Mouse (Mus musculus) ZHBTc4 (cell line): ENCODE data around the gene P4ha2.

Experiments
- DNase-seq: peaks from one replicate; pipeline ENCODE4 v3.0.0-alpha.2; 2011; ENCODE audit warnings: low read depth, low spot score

P4ha2 gene

DNA sequence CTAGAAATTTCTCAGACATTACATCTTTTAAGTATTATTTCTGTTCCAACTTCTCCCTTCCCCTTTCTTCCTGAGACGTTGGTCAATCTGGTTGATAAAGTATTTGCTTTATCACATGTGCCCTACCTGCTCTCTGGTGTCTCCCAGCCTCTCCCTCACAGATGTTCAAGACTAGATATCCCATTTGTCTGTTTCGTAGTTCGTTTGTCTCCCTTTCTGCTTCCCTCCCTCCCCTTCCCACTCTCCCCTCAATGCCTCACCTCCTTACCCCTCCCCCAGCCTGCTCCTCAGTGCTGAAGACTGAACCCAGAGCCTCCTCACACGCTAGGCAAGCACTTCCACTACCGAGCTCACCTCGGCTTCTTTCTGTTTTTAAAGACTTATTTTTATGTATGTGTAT, 35.0 kb downstream of the P4ha2 start:
- no peak for DNase-seq

DNA sequence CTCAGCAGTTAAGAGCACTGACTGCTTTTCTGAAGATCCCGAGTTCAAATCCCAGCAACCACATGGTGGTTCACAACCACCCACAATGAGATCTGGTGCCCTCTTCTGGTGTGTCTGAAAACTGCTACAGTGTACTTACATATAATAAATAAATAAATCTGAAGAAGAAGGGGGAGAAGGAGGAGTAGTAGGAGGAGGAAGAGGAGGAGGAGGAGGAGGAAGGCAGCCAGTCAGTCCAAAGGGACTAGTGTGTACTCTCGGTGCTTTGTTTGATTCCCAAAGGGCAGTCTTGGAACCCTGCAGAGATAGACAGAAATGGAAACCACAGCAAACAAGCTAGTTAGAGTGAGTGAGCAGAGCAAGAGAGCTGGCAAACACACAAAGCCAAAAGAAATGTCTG, 40.3 kb downstream of the P4ha2 start:
- peak; percentile 98 for DNase-seq

GRCm38 (mm10) chr11:54141200-54141971, 41.5 kb downstream of the P4ha2 start:
- DNase-seq, result peak; percentile 65

DNA sequence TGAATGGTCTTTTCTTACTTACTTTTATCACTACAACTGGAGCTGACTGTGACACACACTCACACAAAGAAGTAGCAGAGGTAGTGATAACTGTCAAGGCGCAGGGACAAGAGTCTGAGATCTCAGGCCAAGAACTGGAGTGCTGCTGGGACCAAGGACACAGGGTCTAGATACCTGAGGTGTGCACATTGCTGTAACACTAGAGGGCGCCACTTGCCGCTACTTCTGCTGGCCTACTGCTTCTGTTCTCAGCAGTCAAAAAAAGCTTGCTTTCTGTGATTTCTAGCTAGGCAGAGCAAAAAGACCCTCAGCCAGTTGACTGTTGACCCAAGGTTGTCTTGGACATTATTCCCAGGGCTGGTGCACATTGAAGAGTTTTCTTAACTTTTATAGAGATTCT, 45.0 kb downstream of the P4ha2 start:
- peak; percentile 75 for DNase-seq

GRCm38 (mm10) chr11:54145990-54146389, 46.1 kb downstream of the P4ha2 start:
- no peak for DNase-seq

GRCm38 (mm10) chr11:54149791-54150465, 50.0 kb downstream of the P4ha2 start:
- no peak for DNase-seq

DNA sequence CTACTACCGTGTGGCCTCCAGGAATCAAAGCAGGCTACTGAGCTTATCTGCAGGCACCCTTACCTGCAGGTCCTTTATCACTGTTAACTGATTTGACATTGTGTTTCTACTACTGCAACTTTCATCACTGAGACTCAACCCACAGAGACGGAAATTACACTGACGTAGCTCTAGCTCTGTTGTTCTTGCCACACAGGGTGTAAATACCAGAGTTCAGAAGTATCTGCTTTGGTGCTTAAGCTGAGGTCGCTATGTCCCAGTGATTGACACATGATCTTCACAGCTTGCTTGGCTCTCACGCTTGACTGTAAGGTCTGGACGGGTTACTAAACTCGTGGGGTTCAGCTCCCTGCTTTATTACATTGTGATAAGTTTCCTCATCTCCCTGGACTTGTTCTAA, 51.2 kb downstream of the P4ha2 start:
- DNase-seq, result no peak

- DNase-seq, result no peak
Observed at GRCm38 (mm10) chr11:54152957-54153356, 53.1 kb downstream of the P4ha2 start.

DNA sequence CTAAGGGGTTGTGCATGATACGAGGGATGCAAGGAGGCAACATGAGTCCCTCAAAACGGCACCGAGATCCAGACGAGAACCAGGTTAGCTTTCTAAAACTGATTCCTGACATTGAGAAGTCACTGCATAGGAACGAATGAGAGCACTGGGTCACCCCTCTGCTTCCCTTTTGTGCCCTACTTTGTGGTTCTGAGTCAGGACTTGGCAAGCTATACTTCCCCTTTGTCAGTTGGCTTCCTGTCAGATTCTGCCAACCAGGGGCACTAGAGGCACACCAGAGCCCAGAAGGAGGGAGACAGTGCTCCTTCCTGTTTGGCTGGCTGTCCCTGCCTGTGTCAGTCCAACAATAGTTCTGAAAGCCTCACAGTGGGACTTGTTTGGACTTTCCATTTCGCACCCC, 56.0 kb downstream of the P4ha2 start:
- no peak for DNase-seq

DNA sequence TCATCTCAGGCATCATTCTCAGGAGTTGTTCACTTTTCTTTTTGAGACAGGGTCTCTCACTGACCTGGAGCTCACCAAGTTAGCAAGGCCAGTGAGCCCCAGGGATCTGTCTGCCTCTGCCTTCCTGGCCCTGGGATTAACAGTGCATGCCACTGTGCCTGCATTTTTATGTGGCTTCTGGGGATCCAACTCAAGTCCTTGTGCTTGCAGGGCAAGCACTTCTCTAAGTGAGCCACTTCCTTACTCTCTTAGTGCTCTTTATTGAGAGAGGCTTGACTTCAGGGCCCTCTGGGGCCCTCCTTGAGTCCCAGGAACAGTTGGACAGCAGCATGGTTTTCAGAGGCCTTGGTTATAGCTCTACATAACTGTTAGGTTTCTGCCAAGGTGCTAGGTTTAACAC, 56.6 kb downstream of the P4ha2 start:
- DNase-seq, result no peak

DNA sequence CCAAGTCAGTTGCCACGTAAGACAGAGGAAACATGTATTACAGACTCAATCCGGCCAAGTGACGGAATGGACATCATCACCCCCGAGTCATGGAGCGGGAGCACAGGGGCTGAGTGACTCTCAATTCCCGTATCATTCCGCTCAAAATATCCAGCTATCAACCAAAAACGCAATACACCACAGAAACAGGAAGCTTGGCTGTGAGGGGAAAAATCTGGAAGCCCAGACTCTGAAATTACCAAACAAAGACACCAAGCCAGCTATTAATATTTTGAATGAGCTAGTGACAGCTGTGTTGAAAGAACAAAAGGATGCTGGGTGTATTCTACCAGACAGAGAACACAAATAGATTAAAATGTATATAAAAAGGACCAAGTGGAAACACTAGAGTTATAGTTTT, 57.7 kb downstream of the P4ha2 start:
- DNase-seq, result no peak

DNA sequence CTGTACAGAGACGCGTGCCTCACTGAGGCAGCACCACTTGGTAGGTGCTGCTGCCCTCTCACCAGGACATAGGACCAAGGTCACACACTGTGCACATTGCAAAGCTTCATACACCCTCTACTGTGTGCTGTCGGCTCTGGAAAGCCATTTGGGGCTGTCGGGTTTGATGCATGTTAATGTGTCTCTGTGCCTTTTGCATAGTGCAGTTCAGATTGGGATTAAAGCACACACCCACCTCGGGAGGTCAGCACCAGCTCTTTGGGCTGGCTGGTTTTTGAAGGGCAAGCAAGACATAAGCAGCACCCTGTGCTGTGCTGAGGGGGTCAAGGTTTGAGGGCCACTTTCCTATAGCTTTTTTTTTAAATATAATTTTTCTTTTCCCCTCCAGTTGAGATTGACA, 60.5 kb downstream of the P4ha2 start:
- DNase-seq, result no peak

DNA sequence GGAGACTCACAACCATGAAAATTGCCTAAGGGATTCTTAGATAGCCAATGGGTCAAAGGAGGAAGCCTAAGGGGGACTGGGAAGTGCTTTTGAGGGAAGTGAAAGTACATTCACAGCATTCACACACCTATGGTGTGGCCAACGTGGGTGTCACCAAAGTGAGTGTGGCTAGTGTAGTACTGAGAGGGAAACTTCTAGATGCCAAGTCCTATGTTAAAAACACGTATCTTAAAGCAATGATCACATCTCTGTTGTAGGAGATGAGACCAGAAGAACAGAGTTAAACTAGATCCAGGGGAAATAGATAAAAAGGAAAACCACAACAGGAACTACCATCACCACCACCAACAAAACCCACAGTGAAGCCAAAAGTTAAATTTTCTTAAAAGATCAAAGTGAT, 61.0 kb downstream of the P4ha2 start:
- DNase-seq, result no peak

GRCm38 (mm10) chr11:54161514-54161913, 61.6 kb downstream of the P4ha2 start:
- no peak for DNase-seq

GRCm38 (mm10) chr11:54162968-54163367, 63.1 kb downstream of the P4ha2 start:
- peak; percentile 42 for DNase-seq

DNA sequence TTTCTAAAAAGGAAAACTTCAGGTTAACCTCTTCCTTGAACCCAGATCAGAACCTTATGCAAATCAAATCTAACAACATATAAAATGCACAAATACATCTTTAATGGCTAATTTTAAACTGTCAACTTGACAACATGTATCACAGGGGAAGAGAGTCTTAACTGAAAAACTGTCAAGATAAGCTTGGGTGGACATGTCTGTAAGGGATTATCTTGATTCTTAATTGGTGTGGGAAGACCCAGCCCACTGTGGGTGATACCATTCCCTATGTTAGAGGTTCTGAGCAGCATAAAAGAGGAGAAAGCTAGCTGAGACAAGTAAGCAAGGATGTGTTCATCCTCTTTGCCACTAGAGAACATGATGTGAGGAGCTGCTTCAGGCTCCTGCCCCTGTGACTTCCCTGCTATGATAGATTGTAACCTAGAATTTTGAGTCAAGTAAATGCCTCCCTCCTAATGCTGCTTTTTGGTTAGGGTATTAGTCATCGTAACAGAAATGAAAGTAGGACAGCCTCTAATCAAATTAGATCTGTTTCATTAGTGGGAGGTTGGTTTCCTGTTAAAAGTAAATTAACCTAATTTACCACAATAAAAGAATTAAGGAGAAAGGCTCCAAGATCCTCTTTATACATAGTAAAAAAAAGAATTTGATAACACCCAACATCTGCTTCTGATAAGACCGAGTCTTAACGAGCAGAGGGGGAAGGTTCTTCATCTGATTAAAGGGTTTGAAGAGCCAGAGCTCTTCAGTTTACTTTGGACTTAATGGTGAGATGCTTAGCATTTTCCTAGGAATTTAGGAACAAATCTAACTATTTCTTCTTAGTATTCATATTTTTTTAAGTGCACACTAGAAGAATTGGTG, 69.8 kb downstream of the P4ha2 start:
- DNase-seq, result no peak

DNA sequence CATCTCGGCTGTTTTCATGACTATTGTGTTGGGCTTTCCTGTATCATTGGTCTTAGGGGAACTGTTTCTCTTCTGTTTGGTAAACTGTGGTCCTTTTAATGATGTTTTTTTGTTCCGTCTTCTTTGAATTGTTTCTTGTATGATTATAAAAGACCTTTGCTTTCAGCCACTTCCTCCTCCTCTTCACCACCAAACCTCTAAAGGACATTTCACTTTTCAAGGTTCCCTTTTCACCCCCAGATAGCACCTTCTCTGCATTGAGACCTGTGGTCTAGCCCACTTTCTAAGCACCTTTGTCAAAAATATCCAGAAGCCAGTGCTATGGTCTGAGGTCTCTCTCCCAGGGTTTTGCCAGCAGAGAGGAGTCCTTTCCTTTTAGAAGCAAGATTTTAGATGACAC, 71.3 kb downstream of the P4ha2 start:
- DNase-seq, result no peak

DNA sequence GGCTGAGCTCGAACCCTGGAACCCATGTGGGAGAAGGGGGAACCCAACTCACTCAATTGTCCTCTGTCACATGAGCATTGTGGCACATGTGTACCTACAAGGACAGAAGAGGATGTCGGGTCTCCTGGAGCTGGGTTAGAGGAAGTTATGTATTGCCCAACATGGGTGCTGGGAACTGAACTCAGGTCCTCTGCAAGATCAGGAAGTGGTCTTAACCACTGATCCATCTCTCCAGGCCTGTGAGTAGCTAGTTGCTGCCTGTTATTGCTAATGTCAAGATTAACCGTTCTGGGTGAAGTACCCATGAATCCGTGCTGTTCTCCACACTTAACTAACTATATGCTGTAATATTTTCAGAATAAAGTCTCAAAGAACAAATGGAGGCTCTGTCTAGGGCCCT, 74.3 kb downstream of the P4ha2 start:
- no peak for DNase-seq

- no peak for DNase-seq
Observed at GRCm38 (mm10) chr11:54174877-54175276, 75.0 kb downstream of the P4ha2 start.
